Mouse (Mus musculus) retina, postnatal 1 day (tissue): ENCODE measurements around the gene Tatdn3.
A peak's percentile ranks its signal among the peaks of the same experiment; 100 is the strongest.
"Not testable (repeated sequence)": the region's sequence is repeated elsewhere in the genome, so short reads cannot be mapped to it uniquely, and the experiment has no call there.

Source experiments
- DNase-seq: peaks from one replicate; pipeline ENCODE4 v3.0.0-alpha.2; 2012

Gene Tatdn3

GRCm38 (mm10) chr1:191030922-191031425 is 31.8 kb downstream of the Tatdn3 start:
- DNase-seq, result not testable (repeated sequence)

- no peak for DNase-seq
Measured at GRCm38 (mm10) chr1:191030182-191030581, 32.5 kb downstream of the Tatdn3 start.

GRCm38 (mm10) chr1:191026021-191026713 is 36.6 kb downstream of the Tatdn3 start, which contains the start of gene Flvcr1:
TSS of gene Flvcr1 (minus strand) at chr1:191026158.
- DNase-seq, result peak; percentile 100

DNA sequence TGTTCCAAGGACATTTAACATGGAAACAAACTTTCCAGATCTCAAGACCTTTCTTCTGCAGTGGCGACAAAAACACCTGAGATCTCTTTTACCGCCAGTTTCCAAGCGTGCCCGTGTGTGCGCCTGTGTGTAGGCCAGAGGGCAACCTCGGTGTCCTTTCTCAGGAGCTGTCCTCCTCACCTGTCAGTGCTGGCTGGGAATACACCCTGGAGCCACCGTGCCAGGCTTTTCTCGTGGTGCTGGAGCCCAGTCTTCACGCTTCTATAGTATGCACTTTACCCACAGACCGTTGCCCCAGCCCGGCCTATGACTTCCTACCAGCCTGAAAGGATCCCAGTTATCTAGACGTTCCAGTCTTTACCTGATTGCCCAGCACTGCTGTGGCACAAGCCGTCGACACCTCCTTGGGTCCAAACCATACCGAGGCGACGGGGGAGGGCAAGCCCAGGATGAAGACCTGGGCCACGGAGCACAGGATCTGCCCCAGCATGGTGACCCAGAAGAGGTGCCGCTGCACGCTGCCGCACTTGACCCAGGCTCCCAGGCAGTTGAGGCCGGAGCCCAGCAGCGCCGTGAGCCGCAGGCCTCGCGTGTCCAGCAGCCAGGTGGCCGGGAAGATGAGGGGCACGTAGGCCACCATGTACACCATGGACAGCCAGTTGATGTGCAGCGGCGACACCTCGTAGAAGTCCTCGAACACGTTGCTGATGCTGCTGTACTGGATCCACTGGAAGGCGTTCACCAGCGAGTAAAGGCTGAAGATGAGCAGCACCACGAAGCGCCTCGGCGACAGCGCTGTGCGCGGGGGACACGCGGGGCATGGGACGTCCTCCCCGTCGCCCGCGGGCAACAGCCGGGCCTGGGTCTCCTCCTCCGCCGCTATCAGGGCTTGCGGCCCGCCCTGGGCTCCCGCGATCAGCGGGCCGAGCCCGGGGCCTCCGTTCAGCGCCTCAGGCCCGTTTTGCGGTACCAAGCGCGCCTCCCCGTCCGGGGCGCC is 37.4 kb downstream of the Tatdn3 start:
- DNase-seq, result no peak

DNA sequence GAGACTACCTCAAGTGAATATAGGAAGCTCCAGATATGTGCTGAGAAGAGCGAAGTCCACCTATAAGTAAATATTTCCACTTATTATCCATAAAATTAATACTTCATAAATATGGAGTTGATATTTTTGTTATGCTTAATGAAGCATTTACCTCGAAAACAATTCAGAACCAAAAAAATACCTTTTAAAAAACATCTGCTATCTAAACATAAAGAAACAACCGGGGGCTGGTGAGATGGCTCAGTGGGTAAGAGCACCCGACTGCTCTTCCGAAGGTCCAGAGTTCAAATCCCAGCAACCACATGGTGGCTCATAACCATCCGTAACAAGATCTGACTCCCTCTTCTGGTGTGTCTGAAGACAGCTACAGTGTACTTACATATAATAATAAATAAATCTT is 38.9 kb downstream of the Tatdn3 start:
- not testable (repeated sequence) for DNase-seq

GRCm38 (mm10) chr1:191023140-191023539 is 39.6 kb downstream of the Tatdn3 start:
- DNase-seq, result no peak

DNA sequence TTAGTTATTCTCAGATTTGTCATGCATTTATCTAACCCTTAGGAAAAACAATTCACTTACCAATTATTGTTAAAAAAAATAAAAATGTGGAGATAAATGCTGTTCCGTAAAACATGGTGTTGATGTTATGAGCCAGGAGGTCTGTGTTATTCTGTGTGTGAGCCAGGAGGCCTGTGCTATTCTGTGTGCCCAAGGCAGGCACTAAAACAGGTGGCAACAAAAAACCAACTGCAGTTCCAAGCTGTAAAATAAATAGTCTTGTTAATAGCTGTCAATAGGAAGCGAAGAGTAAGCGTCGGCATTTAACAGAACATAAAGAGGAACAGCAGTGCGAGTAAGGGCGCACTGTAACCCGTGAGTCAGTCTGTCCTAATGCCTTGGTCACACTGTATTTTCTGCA is 41.7 kb downstream of the Tatdn3 start:
- no peak for DNase-seq

- no peak for DNase-seq
Measured at GRCm38 (mm10) chr1:191020217-191020924, 42.4 kb downstream of the Tatdn3 start.

GRCm38 (mm10) chr1:191019803-191020202 is 42.9 kb downstream of the Tatdn3 start:
- no peak for DNase-seq

DNA sequence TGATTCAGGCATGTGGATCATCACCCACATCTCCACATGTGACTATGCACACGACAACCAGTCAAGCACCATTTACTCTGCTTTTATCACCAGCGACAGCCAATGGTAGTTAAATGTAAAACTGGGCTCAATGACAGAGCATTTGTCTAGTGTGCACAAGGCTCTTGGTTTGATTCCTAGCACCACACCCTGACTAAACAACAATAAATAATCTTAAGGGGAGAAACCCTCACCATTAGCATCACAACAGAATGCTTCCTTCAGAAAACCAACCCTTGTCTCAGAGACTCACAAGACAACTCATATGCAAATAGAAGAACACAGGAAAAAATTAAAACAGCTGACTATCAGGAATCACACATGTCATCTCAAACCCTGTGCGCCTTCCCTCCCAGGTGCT is 48.5 kb downstream of the Tatdn3 start:
- no peak for DNase-seq

GRCm38 (mm10) chr1:191008707-191009106 is 54.0 kb downstream of the Tatdn3 start:
- no peak for DNase-seq

GRCm38 (mm10) chr1:191002201-191002600 is 60.5 kb downstream of the Tatdn3 start:
- peak; percentile 26 for DNase-seq

- peak; percentile 28 for DNase-seq
Measured at GRCm38 (mm10) chr1:191000686-191001085, 62.0 kb downstream of the Tatdn3 start.

GRCm38 (mm10) chr1:190998027-190998426 is 64.7 kb downstream of the Tatdn3 start:
- DNase-seq, result no peak

DNA sequence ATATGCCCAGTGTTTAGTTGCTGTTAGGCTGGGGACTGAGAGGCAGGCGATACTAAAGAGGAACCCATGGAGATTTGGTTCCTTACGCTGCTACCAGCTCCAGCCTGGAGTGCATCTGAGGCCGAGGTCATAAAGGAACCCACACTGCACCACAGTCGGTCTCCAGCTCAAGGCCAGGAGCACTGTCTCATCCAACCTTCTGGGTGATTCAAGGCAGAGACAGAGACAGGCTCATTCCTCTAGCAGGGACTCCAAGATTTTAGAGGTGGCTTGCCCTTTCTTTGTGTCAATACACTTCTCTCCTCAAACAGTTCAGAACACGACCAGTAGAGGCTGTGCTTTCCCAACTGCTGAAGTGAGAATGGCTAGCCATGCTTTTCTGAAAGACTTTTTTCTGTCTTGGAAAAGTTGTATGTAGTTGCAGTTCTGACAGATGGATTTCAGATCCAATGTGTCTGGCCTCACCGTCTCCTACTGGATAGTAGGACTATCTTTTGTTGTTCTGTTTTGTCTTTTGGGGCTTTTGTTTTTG is 66.3 kb downstream of the Tatdn3 start:
- no peak for DNase-seq
